Mouse (Mus musculus) liver, adult (tissue): ENCODE measurements around the gene Amigo2.

Experiments
- GATA4 ChIP-seq: IDR thresholded peaks from 2 replicates; pipeline ENCODE4 v1.6.1; 2014; ENCODE audit warnings: mild to moderate bottlenecking, low read length; ENCODE audit not compliant: insufficient replicate concordance

Amigo2 gene

DNA sequence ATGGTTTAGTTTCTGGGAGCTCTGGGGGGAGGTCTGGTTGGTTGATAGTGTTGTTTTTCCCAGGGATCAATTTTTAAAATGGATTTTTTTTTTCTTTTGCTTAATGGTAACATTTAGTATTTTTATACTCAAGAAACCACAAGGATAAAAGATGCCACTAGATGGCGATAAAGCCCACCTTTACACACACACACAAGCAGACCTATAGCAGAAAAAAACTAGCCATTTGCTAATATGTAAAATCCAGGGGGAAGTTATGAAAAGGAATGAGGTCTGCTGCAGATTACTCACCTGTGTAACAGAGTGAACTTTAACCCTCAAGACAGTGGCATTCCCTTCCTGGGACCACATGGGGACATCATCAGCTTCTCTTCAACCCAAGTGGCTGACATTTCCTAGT, 51.5 kb downstream of the Amigo2 start:
- TF ChIP-seq GATA4, result no peak
